Mouse (Mus musculus) lung, postnatal 0 days (tissue): Measurements from ENCODE around the gene Podn.

ENCODE experiments used
- CTCF ChIP-seq: IDR thresholded peaks from 2 replicates; pipeline ENCODE4 v1.5.1; 2016; ENCODE audit warnings: antibody characterized with exemption, mild to moderate bottlenecking
- EP300 ChIP-seq: IDR thresholded peaks from 2 replicates; pipeline ENCODE4 v1.6.1; 2016; ENCODE audit warnings: antibody characterized with exemption, mild to moderate bottlenecking, control low read depth

- TF ChIP-seq CTCF (no peak), EP300 (no peak)
These were observed 78.4 kb downstream of the Podn start for GRCm38 (mm10) chr4:108017839-108018238.
